Mouse (Mus musculus) liver, adult 2 months (tissue): ENCODE results near the gene Usp2.

Experiments
- CTCF ChIP-seq: fragments of 200-500 bp; IDR thresholded peaks from 2 replicates; pipeline ENCODE4 v1.5.1; 2011; ENCODE audit warnings: low read depth, low read length, control low read depth
- POLR2A ChIP-seq: fragments of 200-500 bp; IDR thresholded peaks from 2 replicates; pipeline ENCODE4 v1.6.1; 2011; ENCODE audit warnings: low read length, control low read depth; ENCODE audit not compliant: insufficient read depth; ENCODE audit errors: extremely low read depth

DNA sequence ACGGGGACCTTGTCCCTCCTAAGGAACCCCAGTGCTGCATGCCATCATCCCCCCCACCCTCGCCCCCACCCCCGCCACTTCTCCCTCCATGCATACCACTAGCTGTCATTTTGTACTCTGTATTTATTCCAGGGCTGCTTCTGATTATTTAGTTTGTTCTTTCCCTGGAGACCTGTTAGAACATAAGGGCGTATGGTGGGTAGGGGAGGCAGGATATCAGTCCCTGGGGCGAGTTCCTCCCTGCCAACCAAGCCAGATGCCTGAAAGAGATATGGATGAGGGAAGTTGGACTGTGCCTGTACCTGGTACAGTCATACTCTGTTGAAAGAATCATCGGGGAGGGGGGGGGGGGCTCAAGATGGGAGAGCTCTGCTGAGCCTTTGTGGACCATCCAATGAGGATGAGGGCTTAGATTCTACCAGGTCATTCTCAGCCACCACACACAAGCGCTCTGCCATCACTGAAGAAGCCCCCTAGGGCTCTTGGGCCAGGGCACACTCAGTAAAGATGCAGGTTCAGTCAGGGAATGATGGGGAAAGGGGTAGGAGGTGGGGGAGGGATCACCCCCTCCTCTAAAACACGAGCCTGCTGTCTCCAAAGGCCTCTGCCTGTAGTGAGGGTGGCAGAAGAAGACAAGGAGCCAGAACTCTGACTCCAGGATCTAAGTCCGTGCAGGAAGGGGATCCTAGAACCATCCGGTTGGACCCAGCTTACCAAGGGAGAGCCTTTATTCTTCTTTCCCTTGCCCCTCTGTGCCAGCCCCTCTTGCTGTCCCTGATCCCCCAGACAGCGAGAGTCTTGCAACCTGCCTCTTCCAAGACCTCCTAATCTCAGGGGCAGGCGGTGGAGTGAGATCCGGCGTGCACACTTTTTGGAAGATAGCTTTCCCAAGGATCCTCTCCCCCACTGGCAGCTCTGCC, 19.0 kb upstream of the Usp2 start:
- TF ChIP-seq POLR2A = no peak
- no peak for TF ChIP-seq CTCF
